Mouse (Mus musculus): ENCODE measurements around the gene Lpar3. TPM values are rescaled to one million over a fixed set of nuclear protein-coding genes. Genes with fewer than 3 reads are reported as not detected.

Gene Lpar3
- total RNA-seq, 2 experiments from 2014 or later: 0.22 to 0.44 TPM

GRCm38 (mm10) chr3:146224271-146224670 is 3.5 kb downstream of the Lpar3 start:
- H3K4me3 ChIP-seq: no peak overlapping the region

GRCm38 (mm10) chr3:146225061-146225761 is 4.4 kb downstream of the Lpar3 start:
- Histone ChIP-seq H3K4me3 (no peak overlapping the region), H3K27ac (no peak overlapping the region)
- TF ChIP-seq CTCF (conservative IDR thresholded peaks at IDR 0.05): no peak
- DNase-seq (ENCODE audit: low spot score in 2 of 2): no peak

More at GRCm38 (mm10) chr3:146224271-146224670, 3.5 kb downstream of the Lpar3 start:
- TF ChIP-seq CTCF (conservative IDR thresholded peaks at IDR 0.05): no peak
- no peak overlapping the region for H3K27ac ChIP-seq
- no peak for DNase-seq (ENCODE audit: low spot score in 2 of 2)

GRCm38 (mm10) chr3:146227427-146227826 is 6.7 kb downstream of the Lpar3 start:
- no peak overlapping the region for H3K27ac ChIP-seq
- DNase-seq (ENCODE audit: low spot score in 2 of 2): no peak
- H3K4me3 ChIP-seq: no peak overlapping the region
- no peak for TF ChIP-seq CTCF (conservative IDR thresholded peaks at IDR 0.05)

- H3K27ac ChIP-seq: no peak overlapping the region
- no peak for DNase-seq (ENCODE audit: low spot score in 2 of 2)
- TF ChIP-seq CTCF (conservative IDR thresholded peaks at IDR 0.05): no peak
- no peak overlapping the region for H3K4me3 ChIP-seq
These were observed 8.0 kb downstream of the Lpar3 start for GRCm38 (mm10) chr3:146228559-146229310.

- no peak for DNase-seq (ENCODE audit: low spot score in 2 of 2)
- Histone ChIP-seq H3K4me3 (no peak overlapping the region), H3K27ac (no peak overlapping the region)
- TF ChIP-seq CTCF (conservative IDR thresholded peaks at IDR 0.05): no peak
These were observed 11.9 kb downstream of the Lpar3 start for GRCm38 (mm10) chr3:146232708-146233107.

- no peak for DNase-seq (ENCODE audit: low spot score in 2 of 2)
- Histone ChIP-seq H3K4me3 (no peak overlapping the region), H3K27ac (no peak overlapping the region)
- no peak for TF ChIP-seq CTCF (conservative IDR thresholded peaks at IDR 0.05)
These were observed 13.0 kb downstream of the Lpar3 start for GRCm38 (mm10) chr3:146233741-146234140.

GRCm38 (mm10) chr3:146234530-146234929 is 13.8 kb downstream of the Lpar3 start:
- TF ChIP-seq CTCF (conservative IDR thresholded peaks at IDR 0.05): no peak

GRCm38 (mm10) chr3:146236280-146236679 is 15.5 kb downstream of the Lpar3 start:
- DNase-seq (ENCODE audit: low spot score in 2 of 2): no peak
- H3K27ac ChIP-seq: no peak overlapping the region
- TF ChIP-seq CTCF (conservative IDR thresholded peaks at IDR 0.05): no peak
- H3K4me3 ChIP-seq: no peak overlapping the region

More at GRCm38 (mm10) chr3:146234530-146234929, 13.8 kb downstream of the Lpar3 start:
- Histone ChIP-seq H3K27ac (no peak overlapping the region), H3K4me3 (no peak overlapping the region)
- DNase-seq (ENCODE audit: low spot score in 2 of 2): no peak

- no peak for DNase-seq (ENCODE audit: low spot score in 2 of 2)
These were observed 16.9 kb downstream of the Lpar3 start for GRCm38 (mm10) chr3:146237676-146238075.

GRCm38 (mm10) chr3:146244630-146245029 is 23.9 kb downstream of the Lpar3 start:
- no peak for TF ChIP-seq CTCF (conservative IDR thresholded peaks at IDR 0.05)
- DNase-seq (ENCODE audit: low spot score in 2 of 2): no peak
- Histone ChIP-seq H3K27ac (no peak overlapping the region), H3K4me3 (no peak overlapping the region)

More at GRCm38 (mm10) chr3:146237676-146238075, 16.9 kb downstream of the Lpar3 start:
- no peak for TF ChIP-seq CTCF (conservative IDR thresholded peaks at IDR 0.05)
- Histone ChIP-seq H3K27ac (no peak overlapping the region), H3K4me3 (no peak overlapping the region)

GRCm38 (mm10) chr3:146246557-146246956 is 25.8 kb downstream of the Lpar3 start:
- DNase-seq (ENCODE audit: low spot score in 2 of 2): no peak
- TF ChIP-seq CTCF (conservative IDR thresholded peaks at IDR 0.05): no peak
- no peak overlapping the region for H3K4me3 ChIP-seq
- no peak overlapping the region for H3K27ac ChIP-seq

GRCm38 (mm10) chr3:146246992-146247391 is 26.2 kb downstream of the Lpar3 start:
- no peak for DNase-seq (ENCODE audit: low spot score in 2 of 2)
- TF ChIP-seq CTCF (conservative IDR thresholded peaks at IDR 0.05): no peak
- Histone ChIP-seq H3K27ac (no peak overlapping the region), H3K4me3 (no peak overlapping the region)

- no peak for TF ChIP-seq CTCF (conservative IDR thresholded peaks at IDR 0.05)
- no peak overlapping the region for H3K4me3 ChIP-seq
- no peak overlapping the region for H3K27ac ChIP-seq
- no peak for DNase-seq (ENCODE audit: low spot score in 2 of 2)
These were observed 29.1 kb downstream of the Lpar3 start for GRCm38 (mm10) chr3:146249895-146250294.
